Mouse (Mus musculus): Measurements from ENCODE around the gene Ankrd55.

DNA sequence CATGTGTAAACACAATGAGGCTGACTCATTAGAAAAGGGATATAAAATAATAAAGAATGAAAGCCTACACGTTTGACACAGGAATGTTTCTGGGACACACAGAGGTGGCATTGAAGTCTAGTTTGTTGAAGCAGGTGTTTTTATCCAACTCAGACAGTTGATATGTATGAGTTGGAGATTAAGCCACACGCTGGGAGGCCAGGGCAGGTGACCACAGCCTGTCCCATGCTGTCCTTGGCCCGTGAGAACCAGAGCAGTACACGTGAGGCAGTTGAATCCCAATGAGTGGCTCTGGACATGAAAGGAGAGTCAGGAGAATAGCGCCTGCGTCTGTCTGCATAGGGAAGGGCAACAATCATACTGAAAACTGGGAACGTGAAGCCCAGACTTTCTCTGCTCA is 38.2 kb downstream of the Ankrd55 start:
- no peak for TF ChIP-seq POLR2A (IDR thresholded peaks at IDR 0.05; ENCODE audit: insufficient read depth, low read depth, low read length)
- TF ChIP-seq CTCF (IDR thresholded peaks at IDR 0.05), result no peak
